Comparison of ENCODE assay signal across 15 mouse cellular contexts in genomic region chr17:27245851-27246381, GRCm38 (mm10). TPM values are rescaled to one million over a fixed set of nuclear protein-coding genes. Genes with fewer than 3 reads are reported as not detected.
A peak's percentile ranks its signal among the peaks of the same experiment; 100 is the strongest.
DNase-seq lines count a peak whose midpoint lies in the region; ATAC-seq lines count a peak whose summit lies in the region.
"Had no signal": no experiment of that assay in that cellular context is flagged by ENCODE, and none has a peak within 500 bp of the region (broad histone marks: within the 10 kb centered on the region; RNA-seq: fewer than 3 reads in every experiment).

No protein-coding gene starts in this region.

- H3K4me3 ChIP-seq in heart, embryonic 11.5 days (ENCODE audit: low read depth, low read length), result no peak overlapping the region
- H3K4me3 ChIP-seq in hindbrain, embryonic 16.5 days (ENCODE audit: low read length), result no peak overlapping the region
- H3K4me3 ChIP-seq: erythroblast, embryonic 14.5 days; left cerebral cortex, adult 2 months; lung, embryonic 15.5 days had no signal

- H3K36me3 ChIP-seq in heart, embryonic 11.5 days (ENCODE audit: control insufficient read depth, insufficient read depth, low read length), result no peaks in the 10 kb centered on the region
- no peaks in the 10 kb centered on the region for H3K36me3 ChIP-seq in hindbrain, embryonic 16.5 days (ENCODE audit: control insufficient read depth, insufficient read depth, low read length)
- H3K36me3 ChIP-seq: G1E; lung, embryonic 15.5 days had no signal

- peak overlapping the region; percentile 76 for H3K27ac ChIP-seq in heart, embryonic 11.5 days (ENCODE audit: low read depth, low read length)
- H3K27ac ChIP-seq in hindbrain, embryonic 16.5 days (ENCODE audit: low read depth, low read length), result no peak overlapping the region
- H3K27ac ChIP-seq: left cerebral cortex, adult 2 months; lung, embryonic 15.5 days had no signal

- H3K9ac ChIP-seq in heart, embryonic 11.5 days (ENCODE audit: low read depth, low read length), result no peak overlapping the region
- H3K9ac ChIP-seq in hindbrain, embryonic 16.5 days (ENCODE audit: low read depth, low read length), result no peak overlapping the region
- H3K9ac ChIP-seq: lung, embryonic 15.5 days had no signal

- intact Hi-C loops in heart, postnatal 25 days (cut with DNase I), result no loop called here

- peak; percentile 97 for DNase-seq in heart, adult 11 months
- DNase-seq in heart, postnatal 25 days (ENCODE audit: low spot score), result no peak
- peak; percentile 60 to 76 for DNase-seq in frontal cortex, postnatal 36 days (ENCODE audit: low spot score in 2 of 2)
- DNase-seq in heart, postnatal 4 days, result peak; percentile 69
- DNase-seq: adrenal gland, postnatal 36 days; liver had no signal

- no peaks in the 10 kb centered on the region for H3K9me3 ChIP-seq in heart, embryonic 11.5 days (replicated peaks; ENCODE audit: control insufficient read depth, low read length)
- H3K9me3 ChIP-seq in hindbrain, embryonic 16.5 days (ENCODE audit: control insufficient read depth, low read length), result no peaks in the 10 kb centered on the region
- H3K9me3 ChIP-seq: lung, embryonic 15.5 days had no signal

- no peak for ATAC-seq in heart, embryonic 11.5 days (replicated peaks; ENCODE audit: insufficient number of reproducible peaks, low FRiP score, low TSS enrichment)
- ATAC-seq in monocyte, adult 5-6 weeks (replicated peaks; ENCODE audit: insufficient number of reproducible peaks, low FRiP score, low TSS enrichment, poor library complexity, severe bottlenecking), result no peak
- no peak for ATAC-seq in erythroblast, adult 5-6 weeks (replicated peaks; ENCODE audit: low FRiP score, poor library complexity, severe bottlenecking)
- ATAC-seq in hindbrain, embryonic 16.5 days, result no peak
- ATAC-seq: intestine, embryonic 16.5 days had no signal

- peaks cover 20% of the 10 kb centered on the region for H3K4me1 ChIP-seq in heart, embryonic 11.5 days (ENCODE audit: control insufficient read depth, insufficient read depth, low read length)
- H3K4me1 ChIP-seq in hindbrain, embryonic 16.5 days (ENCODE audit: control insufficient read depth, insufficient read depth, low read depth, low read length), result peaks cover 19% of the 10 kb centered on the region

- H3K4me2 ChIP-seq in heart, embryonic 11.5 days, result peak overlapping the region; percentile 6; the same call in 1 of the 2 replicates
- no peak overlapping the region for H3K4me2 ChIP-seq in hindbrain, embryonic 16.5 days (ENCODE audit: low read length)
- H3K4me2 ChIP-seq: lung, embryonic 15.5 days had no signal

- no peaks in the 10 kb centered on the region for H3K27me3 ChIP-seq in heart, embryonic 11.5 days (ENCODE audit: control insufficient read depth, insufficient read depth, low read length)
- no peaks in the 10 kb centered on the region for H3K27me3 ChIP-seq in hindbrain, embryonic 16.5 days (replicated peaks; ENCODE audit: control insufficient read depth, insufficient read depth, low read length)
- H3K27me3 ChIP-seq: lung, embryonic 15.5 days had no signal

- WGBS in heart, embryonic 11.5 days (ENCODE audit: insufficient replicate concordance), result 37% methylated on average over 10 of the region's 10 CpGs
- 89% methylated on average over 10 of the region's 10 CpGs for WGBS in hindbrain, embryonic 16.5 days

RNA-seq across cellular contexts. Expression of gene Lemd2, which starts 41.6 kb away (rescaled TPM):
- 10 to 100 TPM; 28.8 to 29.4 TPM for total RNA-seq in heart, postnatal 25 days (2021)
- 6.7 and 8.4 TPM in 2 replicates for polyA plus RNA-seq in heart, embryonic 11.5 days (2014; fragmentation: Nextera tagmentation; extraction: Ambion mirVana)
- 10 to 100 TPM; 35.3 to 36.4 TPM for total RNA-seq in heart, postnatal 4 days (2021)
- 54.3 to 81.1 TPM (median 78.5 TPM) in 3 replicates for total RNA-seq in monocyte, adult 5-6 weeks (2017)
- 2.7 and 5.4 TPM in 2 replicates for total RNA-seq in erythroblast, adult 5-6 weeks (2015; ENCODE audit: low replicate concordance)
- 12.9 and 13.5 TPM in 2 replicates for total RNA-seq in erythroblast, adult 5-6 weeks (2017; ENCODE audit: low replicate concordance)
- polyA plus RNA-seq in hindbrain, embryonic 16.5 days (2015; fragmentation: Nextera tagmentation; extraction: Ambion mirVana), result 11.1 and 17.7 TPM in 2 replicates
